Mouse (Mus musculus): ENCODE data around the gene Gm20683.

The Gm20683 gene

GRCm38 (mm10) chr17:25841117-25841880 is at the start of gene Gm20683:
Gene Gm20683 (minus strand): TSS chr17:25841763.
- DNase-seq, result no peak

- no peak for DNase-seq
Observed at GRCm38 (mm10) chr17:25888837-25889236, 47.3 kb upstream of the Gm20683 start.

- DNase-seq, result no peak
Observed at GRCm38 (mm10) chr17:25887467-25887866, 45.9 kb upstream of the Gm20683 start.

GRCm38 (mm10) chr17:25886806-25887205 is 45.2 kb upstream of the Gm20683 start:
- no peak for DNase-seq

GRCm38 (mm10) chr17:25885636-25886035 is 44.1 kb upstream of the Gm20683 start:
- DNase-seq, result peak; percentile 62

GRCm38 (mm10) chr17:25883824-25884223 is 42.3 kb upstream of the Gm20683 start:
- no peak for DNase-seq

- no peak for DNase-seq
Observed at GRCm38 (mm10) chr17:25883268-25883667, 41.7 kb upstream of the Gm20683 start.

- DNase-seq, result no peak
Observed at GRCm38 (mm10) chr17:25882306-25882705, 40.7 kb upstream of the Gm20683 start.

GRCm38 (mm10) chr17:25881691-25882090 is 40.1 kb upstream of the Gm20683 start:
- DNase-seq, result no peak

- DNase-seq, result no peak
Observed at GRCm38 (mm10) chr17:25880913-25881641, 39.5 kb upstream of the Gm20683 start.

- DNase-seq, result no peak
Observed at GRCm38 (mm10) chr17:25880196-25880910, 38.8 kb upstream of the Gm20683 start, which contains the start of gene Wfikkn1. Gene Wfikkn1 (minus strand): TSS chr17:25880858.

- DNase-seq, result no peak
Observed at GRCm38 (mm10) chr17:25879750-25880149, 38.2 kb upstream of the Gm20683 start.

- no peak for DNase-seq
Observed at GRCm38 (mm10) chr17:25879261-25879660, 37.7 kb upstream of the Gm20683 start.

GRCm38 (mm10) chr17:25878611-25879180 is 37.1 kb upstream of the Gm20683 start:
- no peak for DNase-seq

GRCm38 (mm10) chr17:25877741-25878610 is 36.4 kb upstream of the Gm20683 start:
- no peak for DNase-seq

GRCm38 (mm10) chr17:25877025-25877424 is 35.5 kb upstream of the Gm20683 start:
- no peak for DNase-seq

- no peak for DNase-seq
Observed at GRCm38 (mm10) chr17:25876347-25876915, 34.9 kb upstream of the Gm20683 start.

- DNase-seq, result peak; percentile 92
Observed at GRCm38 (mm10) chr17:25875171-25876136, 33.9 kb upstream of the Gm20683 start.

GRCm38 (mm10) chr17:25874721-25875170 is 33.2 kb upstream of the Gm20683 start, which contains the start of gene Mettl26:
Gene Mettl26 (plus strand): TSS chr17:25875074.
- peak; percentile 91 for DNase-seq

GRCm38 (mm10) chr17:25874148-25874720 is 32.7 kb upstream of the Gm20683 start:
- no peak for DNase-seq

Measured in retina, postnatal 1 day (tissue).